Mouse (Mus musculus): ENCODE data around the gene Sowahb.

Sowahb gene

DNA sequence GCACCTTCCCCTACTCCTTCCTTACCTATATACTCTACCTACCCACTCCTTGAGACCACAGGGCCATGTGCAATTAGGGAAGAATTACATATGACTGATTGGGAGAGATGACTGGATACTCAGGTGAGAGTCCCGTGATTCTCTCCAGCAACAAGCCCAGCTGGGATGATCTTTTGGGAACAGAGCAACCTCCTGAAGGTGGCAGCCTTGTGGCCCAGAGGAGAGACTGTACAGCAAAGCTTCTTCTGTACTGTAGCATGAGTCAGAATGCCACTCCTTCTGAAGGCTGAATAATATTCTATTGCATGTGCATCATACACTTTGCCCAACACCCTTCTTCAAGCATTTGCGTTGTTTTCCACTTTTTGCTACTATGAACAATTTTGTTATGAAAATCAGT lies 42.2 kb downstream of the Sowahb start:
- no peak for DNase-seq (ENCODE audit: low spot score in 2 of 2)

- peak; percentile 59 to 68 for DNase-seq (ENCODE audit: low spot score in 2 of 2)
Observed at GRCm38 (mm10) chr5:93000774-93001757, 43.8 kb downstream of the Sowahb start.

GRCm38 (mm10) chr5:93000060-93000459 lies 44.8 kb downstream of the Sowahb start:
- DNase-seq (ENCODE audit: low spot score in 2 of 2): no peak

- DNase-seq (ENCODE audit: low spot score in 2 of 2): no peak
Observed at GRCm38 (mm10) chr5:92998494-92999016, 46.3 kb downstream of the Sowahb start.

GRCm38 (mm10) chr5:92997428-92998120 lies 47.2 kb downstream of the Sowahb start:
- DNase-seq (ENCODE audit: low spot score in 2 of 2): no peak

DNA sequence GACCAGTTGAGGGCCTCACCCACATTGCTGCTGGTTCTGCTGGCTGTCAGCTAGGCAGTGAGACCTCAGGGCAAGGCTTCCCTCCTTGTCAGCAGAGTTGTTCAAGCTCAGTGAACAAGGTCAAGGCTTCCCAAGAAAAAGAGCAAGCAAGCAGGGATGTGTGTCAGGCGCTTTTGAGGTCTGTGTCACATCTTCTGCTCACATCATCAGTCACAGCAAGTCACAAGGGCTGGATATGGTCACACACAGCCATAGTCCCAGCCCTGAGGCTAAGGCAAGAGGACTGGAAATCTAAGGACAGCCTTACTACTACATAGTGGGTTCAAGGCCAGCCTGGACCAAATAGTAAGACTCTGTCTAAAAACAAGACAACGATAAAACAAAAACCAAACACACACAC lies 50.0 kb downstream of the Sowahb start:
- no peak for DNase-seq (ENCODE audit: low spot score in 2 of 2)

- no peak for DNase-seq (ENCODE audit: low spot score in 2 of 2)
Observed at GRCm38 (mm10) chr5:92994309-92994708, 50.5 kb downstream of the Sowahb start.

DNA sequence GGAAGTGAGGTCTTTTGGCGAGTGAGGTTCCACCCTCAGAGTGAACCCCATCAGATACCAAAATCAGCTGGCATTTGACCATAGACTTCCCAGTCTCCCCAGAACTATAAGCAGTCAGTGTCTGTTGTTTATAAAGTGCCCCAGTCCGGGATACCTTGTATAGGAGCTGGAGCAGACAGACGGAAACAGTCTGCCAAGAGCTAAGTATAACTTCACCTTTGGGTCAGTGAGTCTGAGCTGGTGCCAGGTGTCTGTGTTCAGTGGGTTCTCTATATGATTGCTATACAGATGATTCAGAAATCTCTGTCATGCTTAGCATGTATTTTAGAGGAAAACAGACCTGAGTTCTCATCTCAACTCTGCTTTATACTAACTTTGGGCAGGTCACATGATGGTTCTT lies 52.7 kb downstream of the Sowahb start:
- no peak for DNase-seq (ENCODE audit: low spot score in 2 of 2)
